ENCODE assay signal across 8 mouse cellular contexts in genomic region chr7:80294062-80294763, GRCm38 (mm10). TPM values are rescaled to one million over a fixed set of nuclear protein-coding genes. Genes with fewer than 3 reads are reported as not detected.
DNase-seq lines count a peak whose midpoint lies in the region; ATAC-seq and TF ChIP-seq lines count a peak whose summit lies in the region.

Prc1 (plus strand) TSS chr7:80294450.

- peaks cover 17% of the 10 kb centered on the region for H3K36me3 ChIP-seq in embryonic facial prominence, embryonic 13.5 days
- no peaks in the 10 kb centered on the region for H3K36me3 ChIP-seq in kidney, adult 2 months (ENCODE audit: control insufficient read depth, insufficient read depth, low read length)
- H3K36me3 ChIP-seq in limb, embryonic 12.5 days: peaks cover 34% of the 10 kb centered on the region
- H3K36me3 ChIP-seq in midbrain, embryonic 15.5 days (replicated peaks): peaks cover 6% of the 10 kb centered on the region; the same call in 1 of the 2 replicates
- H3K36me3 ChIP-seq in spleen, adult 2 months (ENCODE audit: control insufficient read depth, insufficient read depth, low read length): peaks cover 1% of the 10 kb centered on the region; the same call in 1 of the 2 replicates

- peak; percentile 99 for DNase-seq in 3134 (ENCODE audit: extremely low read depth, insufficient read length, low spot score)
- peak; percentile 98 to 99 for DNase-seq in adrenal gland, postnatal 36 days
- DNase-seq in heart, adult 18-20 months: peak; percentile 99
- DNase-seq in kidney, adult 2 months: peak; percentile 99
- peak; percentile 95 to 96 for DNase-seq in spleen, adult 2 months (ENCODE audit: low read depth in 1 of 2, low spot score in 2 of 2)

- no peaks in the 10 kb centered on the region for H3K27me3 ChIP-seq in embryonic facial prominence, embryonic 13.5 days
- H3K27me3 ChIP-seq in kidney, adult 2 months (replicated peaks; ENCODE audit: control insufficient read depth, insufficient read depth, low read length): no peaks in the 10 kb centered on the region
- H3K27me3 ChIP-seq in limb, embryonic 12.5 days: no peaks in the 10 kb centered on the region
- no peaks in the 10 kb centered on the region for H3K27me3 ChIP-seq in midbrain, embryonic 15.5 days (replicated peaks)
- H3K27me3 ChIP-seq in spleen, adult 2 months (ENCODE audit: control insufficient read depth, insufficient read depth, low read length): no peaks in the 10 kb centered on the region

- H3K9ac ChIP-seq in embryonic facial prominence, embryonic 13.5 days: peak within 1 kb of the TSS; percentile 87
- H3K9ac ChIP-seq in limb, embryonic 12.5 days (replicated peaks): peak within 1 kb of the TSS; percentile 78
- peak within 1 kb of the TSS; percentile 48 for H3K9ac ChIP-seq in midbrain, embryonic 15.5 days

- H3K4me1 ChIP-seq in embryonic facial prominence, embryonic 13.5 days: peaks cover 23% of the 10 kb centered on the region
- H3K4me1 ChIP-seq in kidney, adult 2 months (ENCODE audit: control insufficient read depth, insufficient read depth, low read length): no peaks in the 10 kb centered on the region
- H3K4me1 ChIP-seq in limb, embryonic 12.5 days (replicated peaks): peaks cover 22% of the 10 kb centered on the region
- peaks cover 5% of the 10 kb centered on the region for H3K4me1 ChIP-seq in midbrain, embryonic 15.5 days
- H3K4me1 ChIP-seq in spleen, adult 2 months (ENCODE audit: control insufficient read depth, insufficient read depth, insufficient read length): no peaks in the 10 kb centered on the region

- H3K27ac ChIP-seq in embryonic facial prominence, embryonic 13.5 days: peak within 1 kb of the TSS; percentile 88
- H3K27ac ChIP-seq in kidney, adult 2 months (ENCODE audit: insufficient read depth, low read depth, low read length): no peak within 1 kb of the TSS
- H3K27ac ChIP-seq in limb, embryonic 12.5 days: peak within 1 kb of the TSS; percentile 88
- peak within 1 kb of the TSS; percentile 64 for H3K27ac ChIP-seq in midbrain, embryonic 15.5 days
- no peak within 1 kb of the TSS; the same call in 1 of the 2 replicates for H3K27ac ChIP-seq in spleen, adult 2 months (ENCODE audit: insufficient read depth, low read length)

- H3K4me2 ChIP-seq in embryonic facial prominence, embryonic 13.5 days: peak within 1 kb of the TSS; percentile 72
- peak within 1 kb of the TSS; percentile 63 for H3K4me2 ChIP-seq in limb, embryonic 12.5 days
- H3K4me2 ChIP-seq in midbrain, embryonic 15.5 days: peak within 1 kb of the TSS; percentile 99

- no peak for TF ChIP-seq CTCF in kidney, adult 2 months (conservative IDR thresholded peaks at IDR 0.05; ENCODE audit: insufficient read depth, insufficient read length, low read depth, low read length)
- TF ChIP-seq CTCF in spleen, adult 2 months (IDR thresholded peaks at IDR 0.05; ENCODE audit: extremely low read depth, insufficient read depth, insufficient read length, insufficient replicate concordance): no peak

- H3K4me3 ChIP-seq in embryonic facial prominence, embryonic 13.5 days: peak within 1 kb of the TSS; percentile 88
- H3K4me3 ChIP-seq in kidney, adult 2 months (ENCODE audit: insufficient read depth, low read depth, low read length): peak within 1 kb of the TSS; percentile 54
- H3K4me3 ChIP-seq in limb, embryonic 12.5 days (replicated peaks): peak within 1 kb of the TSS; percentile 81
- H3K4me3 ChIP-seq in midbrain, embryonic 15.5 days: peak within 1 kb of the TSS; percentile 64
- H3K4me3 ChIP-seq in spleen, adult 2 months (ENCODE audit: extremely low read depth, insufficient read depth, insufficient read length): peak within 1 kb of the TSS; percentile 64

- peak; percentile 99 for ATAC-seq in embryonic facial prominence, embryonic 13.5 days (ENCODE audit: insufficient number of reproducible peaks, insufficient read depth, low FRiP score, low TSS enrichment, low read depth)
- ATAC-seq in limb, embryonic 12.5 days (ENCODE audit: insufficient number of reproducible peaks, insufficient read depth, low FRiP score, low TSS enrichment, low read depth): peak; percentile 98
- ATAC-seq in midbrain, embryonic 15.5 days (replicated peaks): peak; percentile 99

- TF ChIP-seq POLR2A in kidney, adult 2 months (IDR thresholded peaks at IDR 0.05; ENCODE audit: low read depth, low read length): no peak
- TF ChIP-seq POLR2A in spleen, adult 2 months (IDR thresholded peaks at IDR 0.05; ENCODE audit: low read depth, low read length): no peak

- H3K9me3 ChIP-seq in embryonic facial prominence, embryonic 13.5 days: no peaks in the 10 kb centered on the region
- H3K9me3 ChIP-seq in limb, embryonic 12.5 days: no peaks in the 10 kb centered on the region
- H3K9me3 ChIP-seq in midbrain, embryonic 15.5 days: no peaks in the 10 kb centered on the region

- under 1% methylated on average over 52 of the region's 52 CpGs for WGBS in embryonic facial prominence, embryonic 13.5 days
- WGBS in kidney, adult 2 months: under 1% methylated on average over 52 of the region's 52 CpGs
- WGBS in limb, embryonic 12.5 days: under 1% methylated on average over 52 of the region's 52 CpGs
- WGBS in midbrain, embryonic 15.5 days: under 1% methylated on average over 52 of the region's 52 CpGs
- under 1% methylated on average over 52 of the region's 52 CpGs for WGBS in spleen, adult 2 months

RNA-seq across cellular contexts. Expression of gene Prc1, which starts in this region (rescaled TPM):
- total RNA-seq in adrenal gland, postnatal 36 days (2021): 10 to 100 TPM; 12.4 to 12.8 TPM
- polyA plus RNA-seq in embryonic facial prominence, embryonic 13.5 days (2015; fragmentation: Nextera tagmentation; extraction: Ambion mirVana): 121 and 130 TPM in 2 replicates
- total RNA-seq in heart, adult 18-20 months (2021): 1 to 10 TPM in 1 of 2 experiments, under 1 TPM in 1; 0.87 to 2.2 TPM
- polyA plus RNA-seq in kidney, adult 2 months (2012; rRNA removed): 1.6 and 1.7 TPM in 2 replicates
- 133 and 144 TPM in 2 replicates for polyA plus RNA-seq in limb, embryonic 12.5 days (2016; fragmentation: Nextera tagmentation; extraction: Ambion mirVana)
- polyA plus RNA-seq in midbrain, embryonic 15.5 days (2015; fragmentation: Nextera tagmentation; extraction: Ambion mirVana): 33.8 and 39.8 TPM in 2 replicates
- 12.2 and 15.8 TPM in 2 replicates for polyA plus RNA-seq in spleen, adult 2 months (2012; rRNA removed)

Comparison
In these comparisons a context has a peak if more than half of its experiments do, and no peak if none do; other contexts are left out.
1. RNA of gene Prc1 (total RNA-seq): 12.4 to 12.8 TPM in adrenal gland, postnatal 36 days; 0.87 to 2.2 TPM in heart, adult 18-20 months; every median in the first group is over 4 times any median in the second.
2. H3K27ac ChIP-seq: peak in embryonic facial prominence, embryonic 13.5 days (single experiment), limb, embryonic 12.5 days (single experiment) and midbrain, embryonic 15.5 days (single experiment); none in kidney, adult 2 months (single experiment) and spleen, adult 2 months (single experiment).
3. Peak in every context shown above with its lines, with median percentiles within 50 percentile points of each other: DNase-seq, ATAC-seq, H3K4me2 ChIP-seq, H3K4me3 ChIP-seq and H3K9ac ChIP-seq.